Mouse (Mus musculus) kidney, postnatal 14 days (tissue): ENCODE data around the gene Tmeff1.
A peak's percentile ranks its signal among the peaks of the same experiment; 100 is the strongest.

ENCODE experiments used
- DNase-seq: peaks from one replicate; pipeline ENCODE4 v3.0.0; 2022; ENCODE audit warnings: mixed read lengths

Gene Tmeff1

GRCm38 (mm10) chr4:48584421-48585240 lies at the start of gene Tmeff1:
Gene Tmeff1 (plus strand): TSS chr4:48585174.
- DNase-seq: peak; percentile 53

- DNase-seq: no peak
Measured at GRCm38 (mm10) chr4:48536275-48536674, 48.7 kb upstream of the Tmeff1 start.

- no peak for DNase-seq
Measured at GRCm38 (mm10) chr4:48537024-48537423, 48.0 kb upstream of the Tmeff1 start.

- no peak for DNase-seq
Measured at GRCm38 (mm10) chr4:48538581-48538980, 46.4 kb upstream of the Tmeff1 start.

- peak; percentile 62 for DNase-seq
Measured at GRCm38 (mm10) chr4:48539841-48540575, 45.0 kb upstream of the Tmeff1 start, which contains the start of gene Msantd3. Gene Msantd3 (plus strand): TSS chr4:48539935.

- peak; percentile 54 for DNase-seq
Measured at GRCm38 (mm10) chr4:48540576-48541111, 44.3 kb upstream of the Tmeff1 start.

GRCm38 (mm10) chr4:48541526-48542250 lies 43.3 kb upstream of the Tmeff1 start:
- peak; percentile 33 for DNase-seq

- DNase-seq: no peak
Measured at GRCm38 (mm10) chr4:48542351-48542750, 42.6 kb upstream of the Tmeff1 start.

- DNase-seq: no peak
Measured at GRCm38 (mm10) chr4:48543071-48543865, 41.7 kb upstream of the Tmeff1 start.

- no peak for DNase-seq
Measured at GRCm38 (mm10) chr4:48544141-48544540, 40.8 kb upstream of the Tmeff1 start.

- no peak for DNase-seq
Measured at GRCm38 (mm10) chr4:48545966-48546365, 39.0 kb upstream of the Tmeff1 start.

- no peak for DNase-seq
Measured at GRCm38 (mm10) chr4:48546568-48547496, 38.1 kb upstream of the Tmeff1 start.

GRCm38 (mm10) chr4:48548393-48549045 lies 36.5 kb upstream of the Tmeff1 start:
- no peak for DNase-seq

- no peak for DNase-seq
Measured at GRCm38 (mm10) chr4:48549661-48550060, 35.3 kb upstream of the Tmeff1 start.

GRCm38 (mm10) chr4:48552486-48553064 lies 32.4 kb upstream of the Tmeff1 start:
- DNase-seq: no peak

GRCm38 (mm10) chr4:48554132-48554531 lies 30.8 kb upstream of the Tmeff1 start:
- DNase-seq: no peak

- peak; percentile 60 for DNase-seq
Measured at GRCm38 (mm10) chr4:48555729-48556128, 29.2 kb upstream of the Tmeff1 start.

- no peak for DNase-seq
Measured at GRCm38 (mm10) chr4:48559652-48560051, 25.3 kb upstream of the Tmeff1 start.

GRCm38 (mm10) chr4:48561824-48562223 lies 23.1 kb upstream of the Tmeff1 start:
- DNase-seq: no peak

GRCm38 (mm10) chr4:48564962-48565361 lies 20.0 kb upstream of the Tmeff1 start:
- DNase-seq: no peak
